Mouse (Mus musculus) Patski (cell line): ENCODE measurements at regions not wholly inside any gene's neighbourhood (a gene's known extent, or its start where the extent isn't known, plus 50 kb on each side); places are given as distances from the start of the nearest gene placed in this dataset.

ENCODE experiments used
- ATAC-seq: fragments of 100-300 bp; one replicate; pipeline ENCODE4 v1.8.0; 2021
- CTCF ChIA-PET: fragments of 350-600 bp; sonication (Branson Sonifier 250); formaldehyde crosslinking; loops from one replicate; lab custom pipeline; 2022; ENCODE audit warnings: inconsistent platforms; lab: Charles Lee
- POLR2A ChIA-PET: fragments of 350-600 bp; sonication (Branson Sonifier 250); formaldehyde crosslinking; loops from one replicate; lab custom pipeline; 2022; ENCODE audit warnings: antibody characterized with exemption, inconsistent platforms; lab: Charles Lee
- DNase-seq: peaks from one replicate; pipeline ENCODE4 v3.0.0-alpha.2; 2011; ENCODE audit warnings: low read depth, low spot score
- H3K27me3 ChIP-seq: fragments of 371-371 bp; one replicate; pipeline ENCODE4 v1.5.1; 2021
- CTCF ChIP-seq: fragments of 100-300 bp; IDR thresholded peaks from one replicate; pipeline ENCODE4 v1.5.1; 2021
- in situ Hi-C: fragments of 300-500 bp; cut with MboI; formaldehyde crosslinking; loops from 3 replicates; pipeline ENCODE4 v1.11.1; 2018; ENCODE audit warnings: low pct_unique_long_range_greater_than_20kb, mixed read lengths

GRCm38 (mm10) chr4:31576982-31577579 lies 386.8 kb upstream of the Map3k7 start:
- ChIA-PET POLR2A (no interaction called here), CTCF (no interaction called here)
- ATAC-seq (no peak), DNase-seq (no peak)
- no peak for TF ChIP-seq CTCF
- no peaks in the 10 kb centered on the region for H3K27me3 ChIP-seq
- in situ Hi-C loops, result no loop called here

DNA sequence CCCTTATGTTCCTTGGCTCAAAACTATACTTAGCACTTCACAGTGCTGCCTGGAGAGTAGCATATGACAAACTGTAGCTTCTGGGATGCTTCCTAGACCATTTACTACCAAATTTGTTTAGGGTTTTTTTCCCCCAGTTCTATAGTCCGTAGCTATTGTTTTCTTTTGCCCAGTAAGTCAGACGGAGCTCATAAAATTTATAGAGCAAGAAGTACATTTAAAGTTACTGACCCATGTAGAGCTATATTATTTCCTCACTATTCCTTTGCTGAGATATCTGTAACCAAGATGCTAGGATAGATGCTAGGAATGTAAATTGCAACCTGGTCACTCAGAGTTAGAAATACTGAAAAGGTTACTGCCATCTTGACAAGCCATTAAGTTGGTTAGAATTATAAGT lies 380.4 kb upstream of the Map3k7 start:
- CTCF ChIA-PET, result no interaction called here
- in situ Hi-C loops, result no loop called here
- DNase-seq, result no peak
- no peak for ATAC-seq
- TF ChIP-seq CTCF, result no peak
- POLR2A ChIA-PET, result no interaction called here
- no peaks in the 10 kb centered on the region for H3K27me3 ChIP-seq

DNA sequence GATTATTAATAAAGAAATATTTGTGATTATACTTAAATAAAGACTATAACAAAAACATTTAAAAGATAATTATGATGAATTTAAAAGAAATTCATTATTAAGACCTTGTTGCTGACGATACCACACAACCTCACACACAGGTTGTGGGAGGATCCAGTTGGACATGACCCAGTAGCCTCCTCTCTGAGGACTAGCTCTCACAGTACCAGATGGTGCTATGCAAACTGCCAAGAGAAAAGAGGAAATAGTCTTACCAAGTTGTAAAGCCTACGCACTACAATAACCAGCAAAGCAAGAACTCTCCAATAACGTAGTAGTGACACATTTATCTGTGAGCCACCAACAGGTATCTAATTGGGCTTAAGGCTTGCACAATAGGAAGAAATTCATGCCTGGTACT lies 379.7 kb upstream of the Map3k7 start:
- in situ Hi-C loops, result no loop called here
- ChIA-PET CTCF (no interaction called here), POLR2A (no interaction called here)
- ATAC-seq (no peak), DNase-seq (no peak)
- TF ChIP-seq CTCF, result no peak
- H3K27me3 ChIP-seq, result no peaks in the 10 kb centered on the region

- no peaks in the 10 kb centered on the region for H3K27me3 ChIP-seq
- in situ Hi-C loops, result no loop called here
- ChIA-PET CTCF (no interaction called here), POLR2A (no interaction called here)
- DNase-seq (no peak), ATAC-seq (no peak)
- TF ChIP-seq CTCF, result no peak
Observed at GRCm38 (mm10) chr4:31594089-31594488, 369.8 kb upstream of the Map3k7 start.

GRCm38 (mm10) chr4:31601536-31601935 lies 362.4 kb upstream of the Map3k7 start:
- no peak for TF ChIP-seq CTCF
- ATAC-seq (no peak), DNase-seq (no peak)
- ChIA-PET CTCF (no interaction called here), POLR2A (no interaction called here)
- H3K27me3 ChIP-seq, result no peaks in the 10 kb centered on the region
- in situ Hi-C loops, result no loop called here

DNA sequence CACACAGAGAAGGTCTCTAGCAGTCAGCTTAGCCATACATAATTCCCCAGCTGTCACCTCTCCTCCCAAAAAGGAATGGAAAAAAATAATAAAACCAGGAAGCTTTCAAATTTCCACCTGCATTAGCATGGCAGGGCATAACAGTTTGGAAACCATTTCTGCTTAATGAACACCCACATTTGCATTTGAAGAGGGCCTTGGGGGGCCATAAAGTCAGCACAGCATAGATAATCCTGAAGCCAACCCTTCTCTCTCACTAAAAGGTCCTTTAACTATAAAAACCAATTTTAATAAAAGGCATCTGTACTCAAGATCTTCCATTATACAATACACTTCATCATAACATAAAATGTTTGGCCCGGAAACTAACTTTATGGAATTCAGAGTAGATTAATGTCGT lies 360.1 kb upstream of the Map3k7 start:
- CTCF ChIA-PET, result no interaction called here
- in situ Hi-C loops, result no loop called here

GRCm38 (mm10) chr4:31608811-31609210 lies 355.1 kb upstream of the Map3k7 start:
- POLR2A ChIA-PET, result no interaction called here
- CTCF ChIA-PET, result interaction anchor here (1.0 kb wide), 1 partner anchor 9 kb away, joined by 4 read pairs; no protein-coding TSS in a partner anchor
- no peak for TF ChIP-seq CTCF
- DNase-seq (no peak), ATAC-seq (no peak)
- in situ Hi-C loops, result no loop called here
- H3K27me3 ChIP-seq, result no peaks in the 10 kb centered on the region

More for the DNA sequence above, 360.1 kb upstream of the Map3k7 start:
- DNase-seq, result no peak
- POLR2A ChIA-PET, result no interaction called here
- no peaks in the 10 kb centered on the region for H3K27me3 ChIP-seq
- ATAC-seq, result no peak
- TF ChIP-seq CTCF, result no peak

GRCm38 (mm10) chr4:31609559-31609958 lies 354.3 kb upstream of the Map3k7 start:
- no peak for DNase-seq
- CTCF ChIA-PET, result no interaction called here
- POLR2A ChIA-PET, result no interaction called here
- no peak for TF ChIP-seq CTCF
- no peak for ATAC-seq
- in situ Hi-C loops, result no loop called here
- no peaks in the 10 kb centered on the region for H3K27me3 ChIP-seq

DNA sequence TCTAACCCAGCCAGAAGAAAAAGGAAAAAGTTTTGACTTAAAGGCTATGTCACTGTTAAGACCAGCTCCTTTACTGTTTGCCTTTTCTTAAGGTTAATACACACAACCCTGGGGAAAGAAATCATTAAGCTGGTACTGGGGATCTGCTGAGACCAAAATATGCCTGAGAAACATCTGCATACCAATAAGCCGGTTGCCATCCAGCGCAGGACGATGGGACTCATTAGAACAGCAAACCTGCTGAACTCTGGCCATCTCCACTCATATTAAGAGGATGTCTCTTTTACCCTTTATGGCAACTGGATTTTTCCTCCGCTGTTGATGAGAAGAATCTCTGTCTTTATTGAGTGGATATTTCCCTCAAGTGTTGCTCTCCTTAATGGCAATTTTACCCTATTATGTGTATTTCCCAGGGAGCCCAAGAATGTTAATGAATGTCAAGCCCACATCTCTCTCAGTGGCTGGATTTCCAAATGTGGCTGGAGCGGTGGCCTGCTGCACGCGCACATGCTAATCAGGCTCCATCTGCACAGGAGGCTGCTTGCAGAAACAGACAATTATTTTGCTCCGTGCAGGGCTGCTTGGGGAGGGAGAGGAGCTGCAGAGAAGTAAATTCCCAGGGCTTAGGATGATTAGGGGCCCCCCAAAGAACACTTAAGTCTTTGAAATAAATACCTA lies 351.6 kb upstream of the Map3k7 start:
- H3K27me3 ChIP-seq, result no peaks in the 10 kb centered on the region
- DNase-seq (no peak), ATAC-seq (no peak)
- ChIA-PET CTCF (interaction anchor here (1.6 kb wide), 1 partner anchor 34 kb away, joined by 4 read pairs; no protein-coding TSS in a partner anchor), POLR2A (no interaction called here)
- in situ Hi-C loops, result no loop called here
- no peak for TF ChIP-seq CTCF

DNA sequence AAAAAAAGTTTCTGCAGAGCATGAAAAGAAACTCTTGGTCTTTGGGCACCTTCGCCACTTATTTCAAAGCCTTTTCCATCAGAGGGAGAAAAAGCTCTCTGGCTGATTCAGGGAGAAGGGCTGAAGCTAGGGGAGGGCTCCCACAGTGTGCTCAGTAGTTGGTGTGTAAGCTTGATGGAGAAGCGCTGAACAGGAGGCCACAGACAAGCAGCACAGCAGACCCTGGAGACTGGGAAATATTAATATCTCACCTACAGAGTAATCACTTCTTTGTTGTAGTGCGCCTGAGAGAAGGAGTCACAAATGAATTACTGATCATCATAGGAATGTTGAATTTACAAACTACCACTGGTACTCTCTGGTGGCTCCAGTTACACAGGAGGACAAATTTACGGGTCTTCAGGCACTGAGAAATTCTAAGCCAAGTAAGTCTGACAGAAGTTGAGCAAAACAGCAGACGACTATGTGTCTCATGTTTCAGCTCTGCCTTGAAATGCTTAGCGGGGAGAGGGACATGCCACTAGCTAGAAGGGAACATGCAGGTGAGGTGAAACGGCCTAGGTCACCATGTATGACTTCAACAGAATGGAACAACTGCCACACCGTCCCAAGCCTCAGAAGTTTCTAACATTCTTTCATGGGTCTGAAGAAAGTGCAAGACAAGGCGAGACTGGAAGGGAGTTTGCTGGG lies 350.9 kb upstream of the Map3k7 start:
- CTCF ChIA-PET, result interaction anchor here (1.6 kb wide), 1 partner anchor 34 kb away, joined by 4 read pairs; no protein-coding TSS in a partner anchor
- no peak for ATAC-seq
- DNase-seq, result no peak
- POLR2A ChIA-PET, result no interaction called here
- no peaks in the 10 kb centered on the region for H3K27me3 ChIP-seq
- in situ Hi-C loops, result no loop called here
- no peak for TF ChIP-seq CTCF

DNA sequence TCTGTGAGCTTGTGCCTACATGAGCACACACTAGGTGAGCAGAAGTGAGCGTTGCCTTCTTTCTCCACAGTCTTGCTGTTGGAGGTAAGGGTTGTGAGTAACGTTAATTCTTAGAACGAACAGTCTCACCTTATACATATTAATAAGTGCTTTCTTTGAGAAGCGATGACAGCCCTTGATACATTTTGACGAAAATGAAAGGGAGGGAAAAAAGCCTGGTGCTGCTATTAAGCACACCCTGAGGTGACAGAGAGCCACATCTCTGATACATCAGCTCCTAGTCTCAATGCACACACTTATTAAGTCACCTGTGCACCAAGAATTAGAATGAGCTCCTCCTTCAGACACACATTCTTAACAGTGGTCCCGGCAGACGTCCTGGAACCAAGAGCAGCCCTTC lies 346.3 kb upstream of the Map3k7 start:
- DNase-seq, result no peak
- ChIA-PET CTCF (interaction anchor here (1.2 to 1.6 kb wide), 3 partner anchors 9 to 20 kb away, joined by 3 to 4 read pairs (median 3); no protein-coding TSS in a partner anchor), POLR2A (no interaction called here)
- in situ Hi-C loops, result no loop called here
- no peak for ATAC-seq
- TF ChIP-seq CTCF, result no peak
- H3K27me3 ChIP-seq, result no peaks in the 10 kb centered on the region
